Mouse (Mus musculus) embryo, embryonic 10 days (tissue): ENCODE measurements around the gene Wnt7a.

Experiments used
- DNase-seq: peaks from one replicate; pipeline ENCODE4 v3.0.0-alpha.2; 2015; ENCODE audit warnings: low spot score

The Wnt7a gene

DNA sequence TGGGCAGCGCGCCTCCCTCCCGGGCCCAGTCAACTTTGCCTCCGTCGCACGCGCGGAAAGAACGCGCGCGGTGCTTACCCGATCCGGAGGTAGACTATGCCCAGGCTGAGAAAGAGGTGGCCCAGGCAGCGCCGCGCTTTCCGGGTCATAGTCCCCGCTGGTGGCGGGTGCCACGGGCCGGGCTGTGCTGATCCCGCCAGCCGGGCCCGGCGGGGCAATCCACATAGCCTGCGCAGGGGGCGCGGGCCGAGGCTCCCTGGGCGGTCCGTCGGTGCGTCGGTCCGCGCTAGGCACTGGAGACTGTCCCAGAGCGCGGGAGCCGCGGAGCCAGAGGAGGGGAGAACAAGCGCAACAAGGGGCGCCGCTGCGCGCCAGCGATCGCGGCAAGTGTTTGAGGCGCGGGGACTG lies at the start of gene Wnt7a:
Gene Wnt7a, minus strand, starts transcription at position 403 of the 408 bp plus-strand sequence.
- DNase-seq: peak; percentile 55

DNA sequence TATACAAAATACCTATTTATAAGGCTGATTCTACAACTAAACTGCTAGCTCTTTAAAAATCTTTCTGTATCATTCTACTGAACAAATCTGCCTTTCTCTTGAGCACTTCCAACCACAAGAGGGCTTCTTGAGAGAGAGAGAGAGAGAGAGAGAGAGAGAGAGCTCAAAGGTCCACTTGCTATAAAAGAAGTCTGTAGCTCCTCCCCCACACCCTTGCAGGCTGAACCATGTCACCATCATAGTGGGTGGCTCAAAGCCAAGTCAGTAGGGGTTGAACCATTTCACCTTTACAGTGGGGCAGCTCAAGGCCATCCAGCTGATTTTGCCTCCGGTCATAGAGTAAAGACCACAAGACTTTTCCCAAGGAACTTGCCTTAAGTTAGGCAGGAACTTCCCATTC lies 48.3 kb upstream of the Wnt7a start:
- DNase-seq: no peak

DNA sequence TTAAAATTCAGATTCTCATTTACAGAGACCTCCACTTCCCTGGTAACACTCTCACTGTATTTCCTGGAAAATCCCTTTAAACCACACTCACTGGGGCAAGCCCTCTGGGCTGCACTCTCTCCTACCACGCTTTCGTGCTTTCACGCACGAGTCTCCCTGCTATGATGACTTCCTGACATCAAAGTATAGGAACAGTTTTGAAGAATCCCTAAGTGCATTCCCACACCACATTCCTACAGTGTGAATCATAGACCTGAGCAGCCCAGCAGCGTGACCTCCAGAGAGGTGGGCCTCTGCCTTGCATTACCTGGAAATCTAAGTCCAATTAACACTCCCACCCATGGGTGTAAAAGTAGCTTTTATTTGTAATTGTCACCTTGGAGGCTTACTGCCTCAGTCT lies 43.4 kb upstream of the Wnt7a start:
- DNase-seq: no peak

DNA sequence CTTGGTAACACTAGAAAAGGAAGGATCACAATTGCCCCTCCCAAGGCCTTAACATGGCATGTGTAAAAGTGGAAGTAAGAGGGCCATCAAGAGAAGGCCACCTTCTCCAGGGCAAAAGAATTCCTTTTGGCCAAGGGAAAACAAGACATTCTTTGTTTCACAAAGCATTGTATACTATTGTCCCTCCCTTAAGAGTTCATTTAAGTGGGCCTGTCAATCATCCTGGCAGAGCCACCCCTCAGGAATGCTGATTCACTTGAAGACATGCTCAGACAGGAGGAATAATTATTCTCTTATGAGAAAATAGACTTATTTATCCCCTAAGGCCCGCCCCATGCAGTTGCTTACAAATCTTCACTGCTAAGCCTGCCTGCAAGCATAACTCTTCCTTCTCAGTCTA lies 40.9 kb upstream of the Wnt7a start:
- DNase-seq: no peak

DNA sequence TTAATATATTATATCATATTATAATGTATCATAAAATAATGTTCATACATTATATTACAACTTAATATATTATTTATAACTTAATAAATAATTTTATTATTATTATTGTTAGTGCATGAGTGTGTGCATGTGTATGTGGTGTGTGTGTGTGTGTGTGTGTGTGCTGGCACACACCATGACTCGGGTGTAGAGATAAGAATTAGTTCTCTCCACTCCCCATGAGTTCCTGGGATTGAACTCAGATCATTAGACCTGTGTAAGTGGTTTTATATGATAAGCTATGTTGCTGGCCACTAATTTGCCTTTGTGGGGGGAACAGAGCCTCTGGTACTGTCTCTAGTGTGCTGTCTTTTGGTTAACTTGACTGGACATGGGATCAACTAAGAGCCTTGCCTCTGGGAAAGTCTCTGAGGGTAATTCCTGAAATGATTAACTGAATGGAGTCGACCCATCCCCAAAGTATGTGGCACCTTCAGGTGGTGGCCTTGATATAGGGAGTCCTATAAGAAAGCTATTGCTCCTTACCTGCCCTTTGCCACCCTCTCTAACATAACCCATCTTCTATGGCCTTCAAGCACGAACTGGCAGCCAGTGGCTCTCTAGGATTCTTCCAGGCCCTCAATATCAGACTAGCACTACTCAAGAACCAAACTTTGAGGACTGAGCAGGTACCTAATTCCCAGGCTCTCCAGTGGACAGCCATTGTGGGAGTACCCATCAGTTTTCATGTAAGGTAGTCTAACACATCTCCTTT lies 38.5 kb upstream of the Wnt7a start:
- no peak for DNase-seq

DNA sequence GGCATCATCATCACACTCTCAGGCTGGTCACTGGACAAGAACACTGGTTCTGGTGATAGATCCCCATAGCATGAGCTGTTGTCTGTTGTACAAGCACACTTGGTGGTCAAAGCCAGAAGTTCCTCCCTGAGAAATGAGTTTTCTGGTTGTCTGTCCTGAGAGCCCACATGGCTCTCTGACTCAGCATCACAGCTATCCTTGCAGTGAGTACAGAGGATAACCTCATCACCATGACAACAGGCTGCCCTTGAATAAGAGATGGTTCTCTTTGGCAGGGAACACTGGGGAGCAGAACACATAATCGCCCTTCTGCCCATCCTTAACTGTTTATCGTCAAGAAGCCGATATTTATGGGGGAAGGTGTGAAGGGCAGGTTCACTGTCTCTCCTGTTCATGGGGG lies 34.2 kb upstream of the Wnt7a start:
- DNase-seq: no peak

DNA sequence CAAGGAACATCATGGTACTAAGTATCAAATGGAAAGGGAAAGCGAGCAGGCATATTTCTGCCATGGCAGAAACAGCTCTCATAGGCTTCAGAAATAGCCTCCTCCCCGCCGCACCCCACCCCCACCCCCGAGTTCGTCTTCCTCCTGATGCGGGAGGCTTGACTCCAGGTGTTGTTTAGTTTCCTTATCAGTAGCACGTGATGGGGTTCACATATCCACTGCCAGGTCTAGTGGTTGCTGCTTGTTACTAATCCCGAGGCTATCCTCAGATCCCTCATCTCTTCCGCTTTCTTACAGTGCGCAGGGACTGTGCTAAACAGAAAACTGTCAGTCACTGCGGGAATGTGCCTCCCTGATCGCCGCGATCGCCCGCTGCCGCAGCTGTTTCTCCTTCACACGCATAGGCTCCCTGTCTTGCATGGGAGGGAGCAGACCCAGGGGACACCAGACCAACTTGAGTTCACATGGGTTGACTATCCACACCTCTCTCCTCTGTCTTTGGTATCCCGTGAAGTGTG lies 30.0 kb upstream of the Wnt7a start:
- peak; percentile 8 for DNase-seq

DNA sequence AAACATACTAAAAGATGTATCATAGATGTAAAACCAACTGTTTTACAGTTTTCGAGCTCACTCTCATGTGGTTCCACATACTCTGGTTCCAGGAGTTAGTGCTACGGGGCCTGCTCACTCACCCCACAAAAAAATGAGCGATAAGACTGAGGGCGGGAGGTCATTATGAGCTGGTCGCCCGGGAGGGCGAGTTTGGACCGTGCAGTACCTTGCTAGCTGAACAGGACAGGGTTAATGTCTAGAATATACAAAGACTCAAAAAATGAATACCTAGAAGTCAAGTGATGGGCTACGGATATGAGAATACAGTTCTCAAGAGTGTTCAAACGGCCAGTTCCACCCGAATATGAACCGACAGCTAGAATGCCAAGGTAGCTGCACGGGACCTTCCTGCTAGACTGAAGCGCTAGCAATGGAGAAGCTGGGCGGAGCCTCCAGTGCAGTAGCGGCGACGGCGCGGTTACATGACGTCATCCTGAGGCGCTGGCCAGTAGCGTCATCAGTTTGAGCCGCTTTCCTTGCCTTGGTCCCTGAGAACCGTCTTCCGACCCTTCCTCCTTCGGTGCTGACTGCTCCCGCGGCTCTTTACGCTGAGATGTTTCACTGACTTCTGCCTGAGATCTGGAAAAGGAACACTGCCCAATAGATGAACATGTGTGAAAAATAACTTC lies 29.4 kb upstream of the Wnt7a start:
- DNase-seq: peak; percentile 100

DNA sequence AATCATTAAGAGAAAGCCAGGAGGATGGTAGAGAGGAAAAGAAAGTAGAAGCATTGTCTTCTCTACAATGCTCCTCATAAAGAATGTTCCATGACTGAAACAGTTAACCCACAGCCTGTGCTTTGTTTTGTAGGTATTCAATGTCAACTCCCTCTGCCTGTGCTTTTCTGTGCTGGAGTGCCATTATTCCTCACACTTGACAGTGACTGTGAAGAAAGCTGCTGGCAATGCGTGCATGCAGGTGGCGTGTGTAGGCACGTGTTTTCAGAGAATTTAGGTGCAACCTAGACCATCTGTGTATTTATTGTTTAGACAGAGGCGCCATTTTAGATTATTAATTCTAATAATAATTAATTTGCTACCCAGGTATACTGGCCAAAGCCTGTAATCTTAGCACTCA lies 13.0 kb upstream of the Wnt7a start:
- no peak for DNase-seq

DNA sequence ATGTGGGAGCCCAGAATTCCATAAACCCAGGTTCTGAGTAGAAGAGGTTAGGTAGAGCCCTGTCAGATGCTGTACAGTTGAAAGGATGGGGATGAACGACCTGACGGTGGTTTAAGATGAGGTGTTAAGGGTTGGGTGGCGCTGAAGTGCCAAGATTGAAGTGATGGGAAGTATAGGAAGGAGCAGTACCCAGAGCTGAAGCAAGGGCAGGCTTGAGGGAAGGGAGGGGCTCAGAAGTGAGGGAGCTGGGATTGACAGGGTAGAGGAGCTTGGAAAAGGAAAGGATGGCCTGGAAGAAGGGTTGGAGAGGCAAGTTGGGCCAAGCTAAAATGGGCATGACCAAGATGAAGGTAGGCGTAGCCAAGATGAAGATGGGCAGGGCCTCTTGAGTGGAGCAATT lies 10.5 kb upstream of the Wnt7a start:
- no peak for DNase-seq

DNA sequence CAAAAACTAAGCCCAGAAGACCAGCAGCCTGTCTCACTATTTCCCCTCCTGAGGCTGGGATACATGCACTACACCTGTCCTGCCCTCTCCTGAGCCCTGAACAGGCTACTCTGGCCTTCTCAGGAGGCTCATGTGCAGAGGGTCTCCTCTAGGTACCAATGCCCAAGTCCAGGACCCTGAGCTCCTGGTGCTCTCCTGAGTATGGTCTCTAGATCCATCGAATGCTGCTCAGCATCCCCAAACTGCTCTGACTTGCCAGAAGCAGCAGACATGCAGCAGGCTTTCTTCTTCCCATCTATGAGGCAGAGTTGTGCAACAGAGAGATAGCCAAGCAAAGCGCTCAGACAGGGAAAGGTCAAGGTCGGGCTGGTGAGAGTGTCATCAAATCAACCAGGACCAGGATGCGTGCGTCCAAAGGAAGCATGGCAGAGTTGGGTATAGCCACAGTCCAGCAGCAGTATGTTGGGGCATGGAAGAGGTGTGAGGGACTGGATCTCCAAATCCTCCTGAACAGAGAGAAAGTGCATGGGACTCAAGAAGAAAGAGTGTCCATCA lies 6.2 kb upstream of the Wnt7a start:
- DNase-seq: no peak

DNA sequence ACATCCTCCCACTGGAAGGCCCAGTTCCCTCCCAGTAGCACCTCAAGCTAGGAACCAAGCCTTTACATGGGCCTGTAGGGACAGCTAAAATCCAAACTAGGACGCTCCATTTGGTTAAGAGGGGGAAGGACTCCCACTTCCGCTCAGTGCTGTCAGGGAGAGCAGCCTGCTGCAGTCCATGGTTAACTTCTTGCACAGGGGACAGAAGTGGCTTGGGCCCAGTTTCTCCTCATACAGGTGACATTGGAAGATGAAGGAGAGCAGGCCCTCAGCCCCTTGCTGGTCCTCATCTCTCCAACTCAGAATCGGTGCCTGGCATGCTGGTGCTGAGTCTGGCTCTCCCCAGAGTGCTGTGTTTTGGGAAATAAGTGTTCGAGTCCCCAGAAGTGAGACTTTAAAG lies 5.0 kb upstream of the Wnt7a start:
- no peak for DNase-seq

DNA sequence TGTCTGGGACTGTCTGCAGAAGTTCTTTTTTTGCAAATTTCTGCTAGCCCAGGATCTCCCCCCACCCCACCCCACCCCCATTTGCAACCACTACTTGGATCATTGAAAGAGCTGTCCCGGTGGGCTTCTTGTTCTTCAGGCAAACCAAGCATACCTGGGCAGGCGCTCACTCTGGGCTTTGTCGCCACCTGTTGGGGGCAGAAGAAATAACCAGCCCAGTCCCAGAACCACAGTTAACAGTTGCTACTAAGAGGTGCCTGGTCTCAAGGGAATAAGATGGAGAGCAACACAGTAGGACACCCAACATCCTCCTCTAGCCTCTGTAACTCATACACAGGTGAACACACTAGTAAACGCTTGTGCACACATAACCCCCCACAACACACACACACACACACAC lies 3.7 kb upstream of the Wnt7a start:
- DNase-seq: peak; percentile 48

DNA sequence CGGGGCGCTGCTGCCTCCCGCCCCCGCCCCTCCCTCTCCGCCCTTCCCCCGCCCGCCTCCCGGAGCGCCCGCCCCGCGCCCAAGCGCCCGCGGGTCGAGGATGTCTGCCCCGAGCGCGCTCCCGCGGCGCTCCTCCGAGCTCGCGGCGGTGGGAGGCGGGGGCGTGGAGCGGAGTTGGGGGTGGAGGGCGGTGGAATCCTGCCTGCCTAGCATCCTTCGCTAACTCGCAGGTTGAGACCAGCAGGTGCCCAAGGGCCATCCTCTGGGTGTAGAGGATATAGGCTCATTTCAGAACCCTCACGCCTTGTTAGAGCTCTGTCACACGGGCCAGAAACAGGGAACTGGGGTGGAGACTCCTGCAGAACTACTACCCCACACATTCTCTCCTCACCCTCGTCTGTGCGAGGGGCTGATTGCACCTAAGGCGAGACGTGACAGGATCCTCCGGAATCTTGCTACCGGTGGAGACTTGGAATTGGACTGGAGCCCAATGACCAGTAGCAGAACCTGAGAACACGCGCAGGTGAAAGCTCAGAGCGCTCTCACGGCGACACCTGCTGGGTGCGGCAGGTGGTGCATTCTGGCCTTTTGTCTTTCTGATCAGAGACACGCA lies 312 bp upstream of the Wnt7a start:
- peak; percentile 87 for DNase-seq

DNA sequence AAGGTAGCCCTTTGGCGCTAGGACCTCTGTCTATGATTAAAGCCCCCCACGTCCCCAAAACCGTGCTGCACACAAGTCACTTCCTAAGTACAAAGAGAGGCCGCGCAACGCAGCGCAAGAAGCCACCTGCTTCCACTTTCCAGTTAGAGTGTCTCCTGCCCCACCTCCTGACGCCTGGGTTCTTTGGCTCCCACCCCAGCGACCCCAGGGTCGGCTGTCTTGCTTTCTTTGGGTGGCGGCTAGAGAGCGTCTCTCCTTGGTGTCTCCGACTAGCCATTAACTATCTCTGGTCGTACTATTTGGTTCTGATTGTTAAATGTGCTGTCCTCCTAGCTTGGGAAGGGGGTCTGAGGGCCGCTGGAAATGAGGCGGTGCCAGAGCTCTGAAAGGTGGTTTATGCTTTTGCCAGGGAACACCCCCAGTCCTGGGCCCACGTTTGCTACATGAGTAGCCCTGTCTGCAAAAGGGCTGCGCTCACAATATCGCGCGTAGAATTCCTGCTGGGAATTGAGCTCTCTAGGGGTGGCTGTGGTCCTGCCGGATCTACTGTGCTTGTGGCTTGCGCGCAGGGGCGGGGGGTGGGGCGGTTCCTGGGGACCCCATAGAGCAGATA lies 889 bp downstream of the Wnt7a start:
- DNase-seq: peak; percentile 8

DNA sequence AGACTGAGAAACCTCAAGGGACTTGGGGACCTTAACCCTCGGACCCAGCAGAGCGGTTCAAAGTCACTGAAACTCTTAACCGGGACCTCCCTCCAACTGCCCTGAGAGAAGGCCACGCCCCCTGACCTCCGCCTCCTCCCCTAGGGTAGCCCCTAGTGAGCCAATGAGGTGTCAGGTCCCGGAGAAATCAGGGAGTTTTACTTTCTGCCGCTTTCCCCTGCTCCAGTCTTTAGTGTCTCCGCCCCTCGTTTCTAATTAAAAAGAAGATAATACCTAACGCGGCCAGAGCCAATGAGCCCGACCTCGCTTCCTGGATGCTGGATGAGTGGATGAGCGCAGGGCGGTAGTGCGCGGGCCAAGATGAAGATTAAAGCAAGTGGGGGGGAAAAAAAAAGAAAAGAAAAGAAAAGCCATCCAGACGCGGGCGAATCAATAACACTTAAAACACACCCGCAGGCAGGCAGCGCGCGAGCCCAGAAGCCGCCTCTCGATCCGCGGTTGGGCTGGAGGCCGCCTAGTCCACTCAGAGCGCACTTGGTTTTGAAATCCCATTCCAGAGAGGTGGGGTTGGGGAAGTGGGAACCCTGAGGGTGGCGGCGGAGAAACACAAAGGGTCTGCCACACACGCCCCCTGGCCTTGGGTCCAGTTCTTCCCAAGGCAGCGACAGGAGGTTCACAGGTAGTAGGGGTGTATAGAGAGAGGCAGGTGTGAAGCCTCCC lies 1.6 kb downstream of the Wnt7a start:
- DNase-seq: peak; percentile 87

DNA sequence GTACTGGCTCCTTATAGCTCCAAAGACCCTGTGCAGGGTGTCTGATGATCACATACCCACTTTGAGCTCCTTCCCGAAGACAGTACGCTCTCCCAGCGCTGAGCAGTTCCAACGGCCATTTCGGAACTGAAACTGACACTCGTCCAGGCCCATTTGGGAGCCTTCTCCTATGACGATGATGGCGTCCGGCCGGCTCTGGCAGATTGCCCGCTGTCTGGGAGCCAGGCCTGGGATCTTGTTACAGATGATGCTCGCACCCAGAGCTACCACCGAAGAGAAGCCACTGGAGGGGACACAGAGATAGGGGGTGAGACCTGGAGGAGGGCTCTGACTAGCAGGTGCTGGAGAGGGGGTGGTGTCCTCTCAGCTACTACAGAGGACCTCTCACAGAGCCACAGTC lies 2.5 kb downstream of the Wnt7a start:
- no peak for DNase-seq

DNA sequence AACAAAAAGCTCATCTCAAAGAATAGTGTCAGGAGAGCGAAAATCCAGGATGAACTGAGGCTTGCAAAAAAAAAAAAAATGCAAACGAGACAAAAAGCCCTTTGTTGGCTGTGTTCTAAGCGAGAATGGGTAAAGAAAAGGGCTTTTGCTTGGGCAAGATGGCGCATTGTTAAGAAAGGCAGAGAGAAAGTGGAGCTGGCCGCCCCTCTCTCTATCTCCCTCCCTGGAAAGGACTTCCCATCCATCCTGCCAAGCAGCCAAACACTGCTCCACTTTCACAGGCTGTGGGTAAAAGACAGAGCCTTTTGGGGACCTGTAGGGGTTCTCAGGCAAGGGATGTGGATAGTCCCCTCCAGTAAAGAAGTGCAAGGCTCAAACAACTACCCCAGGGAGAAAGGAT lies 9.6 kb downstream of the Wnt7a start:
- peak; percentile 21 for DNase-seq

DNA sequence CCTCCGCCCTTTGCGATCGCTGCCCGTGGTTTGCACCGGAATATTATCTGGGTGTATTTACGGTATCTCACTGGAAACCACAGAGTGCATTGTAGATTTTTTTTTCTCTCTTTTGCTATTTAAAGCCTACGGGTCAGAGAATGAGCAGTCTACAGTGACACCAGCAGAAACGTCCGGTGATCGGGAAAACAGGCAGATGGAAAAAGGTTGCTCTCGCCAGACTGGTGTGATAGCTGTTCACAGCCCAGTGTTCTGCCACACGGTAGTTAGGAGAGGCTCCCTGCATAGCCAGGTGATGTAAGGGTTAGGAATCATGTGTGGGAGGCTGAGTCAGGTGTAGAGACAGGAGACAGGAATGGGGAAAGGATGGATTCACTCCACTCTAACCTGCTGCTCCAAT lies 10.6 kb downstream of the Wnt7a start:
- no peak for DNase-seq

DNA sequence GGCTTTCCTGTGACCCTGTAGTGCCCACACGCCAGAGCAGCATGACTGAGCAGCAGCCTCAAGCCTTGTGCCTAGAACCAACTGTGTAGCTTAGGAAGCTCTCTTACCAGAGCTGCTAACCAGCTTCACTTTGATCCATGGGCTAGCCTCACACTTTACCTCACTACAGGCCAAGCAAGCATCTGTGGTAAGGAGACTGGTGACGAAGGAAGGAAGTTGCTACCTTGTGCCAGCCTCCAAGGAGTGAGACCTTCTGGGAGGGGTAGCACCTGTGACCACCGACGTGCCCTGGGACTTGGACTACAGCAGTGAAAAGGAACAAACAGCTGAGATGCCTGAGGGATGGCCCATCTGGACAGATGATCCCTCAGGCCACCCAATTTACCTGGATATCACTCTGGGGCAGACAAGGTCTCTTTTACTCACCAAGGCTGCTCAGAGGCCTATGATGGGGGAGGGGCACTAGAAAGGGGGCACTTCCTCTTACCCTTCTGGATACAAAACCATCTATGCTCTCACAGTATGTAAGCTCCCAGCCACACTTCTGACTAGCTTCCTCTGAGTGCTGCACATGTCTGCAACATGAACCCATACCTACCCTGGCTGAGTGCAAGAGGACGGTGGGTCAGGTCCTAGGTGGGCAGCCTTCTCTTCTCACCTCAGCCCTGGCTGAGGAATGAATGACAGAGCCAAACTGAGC lies 18.5 kb downstream of the Wnt7a start:
- DNase-seq: no peak

DNA sequence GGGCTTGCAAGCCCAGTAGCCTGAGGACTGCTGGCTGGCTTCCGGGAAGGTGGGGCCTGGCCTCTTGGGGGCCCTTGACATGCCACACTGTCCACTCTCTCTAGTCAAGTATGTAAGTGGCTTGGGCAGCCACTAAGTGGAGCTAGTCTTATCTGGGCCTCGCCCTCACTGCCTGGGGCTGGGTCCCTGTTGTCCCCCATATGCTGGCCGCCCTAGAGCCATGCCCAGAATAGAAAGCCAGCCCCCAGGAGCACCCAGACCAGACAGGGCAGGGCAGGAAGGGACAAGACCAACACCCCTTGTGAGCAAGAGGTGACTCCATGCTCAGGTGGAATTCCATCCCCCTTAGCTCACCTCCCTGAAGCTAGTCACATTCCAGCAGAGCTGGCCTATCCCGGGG lies 22.0 kb downstream of the Wnt7a start:
- DNase-seq: no peak
